ENCODE assay signal across 8 mouse cellular contexts in the genomic region with DNA sequence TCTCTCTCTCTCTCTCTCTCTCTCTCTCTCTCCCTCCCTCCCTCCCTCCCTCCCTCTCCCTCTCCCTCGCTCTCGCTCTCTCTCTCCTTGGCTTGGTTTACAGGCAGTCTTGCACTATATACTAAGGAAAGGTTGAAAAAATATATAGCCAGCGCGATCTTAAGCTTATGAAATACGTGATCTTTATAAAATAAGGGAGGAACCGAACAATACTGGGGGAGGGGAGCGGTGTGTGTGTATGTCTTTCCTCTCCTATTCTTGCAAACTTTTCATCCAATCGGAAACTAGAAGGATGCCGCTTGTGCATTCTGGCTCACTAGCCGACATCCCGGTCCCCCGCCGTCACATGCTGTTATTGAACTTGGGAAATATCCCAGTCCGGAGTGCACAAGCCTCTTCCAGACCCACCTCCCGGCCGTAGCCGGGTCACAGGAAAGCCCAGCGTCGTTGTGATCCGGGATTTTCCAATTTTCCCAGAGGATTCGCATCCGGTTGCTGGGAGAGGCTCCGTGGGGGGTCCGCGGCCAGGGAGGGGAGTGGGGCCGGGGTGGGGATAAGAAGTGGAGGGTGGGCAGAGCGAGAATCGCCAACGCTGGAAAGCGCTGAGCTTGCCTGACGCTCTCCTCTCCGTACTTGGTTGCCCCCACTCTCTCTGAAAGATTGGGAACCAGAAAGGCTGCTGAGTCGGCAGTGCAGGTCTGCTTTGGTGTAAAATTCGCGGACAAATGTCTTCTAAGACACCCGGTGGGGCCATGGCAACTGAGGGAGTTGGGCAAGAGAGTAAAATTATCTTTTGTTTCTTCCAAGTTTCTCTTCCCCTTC. TPM values are rescaled to one million over a fixed set of nuclear protein-coding genes. Genes with fewer than 3 reads are reported as not detected.
DNase-seq lines count a peak whose midpoint lies in the region; ATAC-seq and TF ChIP-seq lines count a peak whose summit lies in the region.

No protein-coding gene starts in this region.

- WGBS in forebrain, embryonic 15.5 days, result under 1% methylated on average over 36 of the region's 36 CpGs
- WGBS in hindbrain, postnatal 0 days, result under 1% methylated on average over 36 of the region's 36 CpGs
- WGBS in liver, embryonic 11.5 days, result under 1% methylated on average over 35 of the region's 36 CpGs
- 1% methylated on average over 36 of the region's 36 CpGs for WGBS in thymus, adult 2 months

- intact Hi-C loops in left cerebral cortex, postnatal 4 days (cut with DNase I), result no loop called here

- peak overlapping the region; percentile 54 for H3K9ac ChIP-seq in forebrain, embryonic 15.5 days (replicated peaks)
- H3K9ac ChIP-seq in hindbrain, postnatal 0 days (replicated peaks; ENCODE audit: low read length), result peak overlapping the region; percentile 47
- H3K9ac ChIP-seq in liver, embryonic 11.5 days (ENCODE audit: low read depth, low read length), result peak overlapping the region; percentile 86

- peak; percentile 48 for DNase-seq in left cerebral cortex, postnatal 4 days
- DNase-seq in left cerebral cortex, adult 18-20 months (ENCODE audit: low spot score in 2 of 2), result no peak
- DNase-seq in c-Kit-positive CD71-positive TER-119-positive erythroid progenitor cells, embryonic 14.5 days (ENCODE audit: low spot score), result peak; percentile 48
- peak; percentile 60 for DNase-seq in hindbrain, postnatal 0 days (ENCODE audit: low spot score)
- DNase-seq in liver, embryonic 11.5 days (ENCODE audit: low spot score), result peak; percentile 64
- DNase-seq in thymus, adult 2 months, result peak; percentile 23

- H3K27ac ChIP-seq in forebrain, embryonic 15.5 days (replicated peaks), result no peak overlapping the region; the same call in 1 of the 2 replicates
- 0 out of 2 replicates have a peak overlapping the region, but pooled peaks have one; percentile 26 for H3K27ac ChIP-seq in hindbrain, postnatal 0 days
- H3K27ac ChIP-seq in liver, embryonic 11.5 days (ENCODE audit: low read depth, low read length), result peak overlapping the region; percentile 84
- H3K27ac ChIP-seq in thymus, adult 2 months (ENCODE audit: control insufficient read depth, insufficient read depth, low read length), result peak overlapping the region; percentile 39; the same call in 1 of the 2 replicates

- TF ChIP-seq CTCF in hindbrain, postnatal 0 days (IDR thresholded peaks at IDR 0.05; ENCODE audit: low read depth), result no peak
- TF ChIP-seq CTCF in thymus, adult 2 months (IDR thresholded peaks at IDR 0.05; ENCODE audit: borderline replicate concordance, control insufficient read depth, extremely low read depth, insufficient read depth, low read length, poor library complexity), result no peak

- no peaks in the 10 kb centered on the region for H3K9me3 ChIP-seq in forebrain, embryonic 15.5 days
- no peaks in the 10 kb centered on the region for H3K9me3 ChIP-seq in hindbrain, postnatal 0 days (ENCODE audit: low read length)
- H3K9me3 ChIP-seq in liver, embryonic 11.5 days (ENCODE audit: control insufficient read depth, low read length), result no peaks in the 10 kb centered on the region

- peak; percentile 62 for ATAC-seq in forebrain, embryonic 15.5 days (replicated peaks)
- ATAC-seq in hindbrain, postnatal 0 days, result peak; percentile 65
- ATAC-seq in liver, embryonic 11.5 days (replicated peaks; ENCODE audit: low FRiP score), result peak; percentile 30
- peak; percentile 71 for ATAC-seq in monocyte, adult 5-6 weeks (replicated peaks; ENCODE audit: insufficient number of reproducible peaks, low FRiP score, low TSS enrichment, poor library complexity, severe bottlenecking)

- H3K27me3 ChIP-seq in forebrain, embryonic 15.5 days, result peaks cover 14% of the 10 kb centered on the region
- peaks cover 6% of the 10 kb centered on the region; the same call in 1 of the 2 replicates for H3K27me3 ChIP-seq in hindbrain, postnatal 0 days (ENCODE audit: insufficient read depth, low read length)
- H3K27me3 ChIP-seq in liver, embryonic 11.5 days (replicated peaks; ENCODE audit: control insufficient read depth, insufficient read depth, low read length), result peaks cover 15% of the 10 kb centered on the region
- H3K27me3 ChIP-seq in thymus, adult 2 months (ENCODE audit: control insufficient read depth, insufficient read depth, low read length), result no peaks in the 10 kb centered on the region; the same call in 1 of the 2 replicates

- no peak for TF ChIP-seq POLR2A in thymus, adult 2 months (IDR thresholded peaks at IDR 0.05; ENCODE audit: control insufficient read depth, extremely low read depth, insufficient read depth, low read length, poor library complexity)

- H3K4me1 ChIP-seq in forebrain, embryonic 15.5 days, result peaks cover 23% of the 10 kb centered on the region
- 0 out of 2 replicates have a peak, but pooled peaks cover 6% of the 10 kb centered on the region for H3K4me1 ChIP-seq in hindbrain, postnatal 0 days (ENCODE audit: insufficient read depth, low read length)
- peaks cover 14% of the 10 kb centered on the region for H3K4me1 ChIP-seq in liver, embryonic 11.5 days (replicated peaks; ENCODE audit: control insufficient read depth, insufficient read depth, low read length)
- H3K4me1 ChIP-seq in thymus, adult 2 months (replicated peaks; ENCODE audit: control insufficient read depth, insufficient read depth, low read length), result peaks cover 17% of the 10 kb centered on the region

- H3K4me3 ChIP-seq in forebrain, embryonic 15.5 days, result peak overlapping the region; percentile 58
- peak overlapping the region; percentile 55 for H3K4me3 ChIP-seq in hindbrain, postnatal 0 days (ENCODE audit: low read length)
- H3K4me3 ChIP-seq in liver, embryonic 11.5 days (ENCODE audit: low read depth, low read length), result peak overlapping the region; percentile 79
- peak overlapping the region; percentile 60 for H3K4me3 ChIP-seq in thymus, adult 2 months (ENCODE audit: control insufficient read depth, insufficient read depth, low read length)

- H3K4me2 ChIP-seq in forebrain, embryonic 15.5 days (replicated peaks), result peak overlapping the region; percentile 99
- peak overlapping the region; percentile 100 for H3K4me2 ChIP-seq in hindbrain, postnatal 0 days (ENCODE audit: low read depth, low read length)
- peak overlapping the region; percentile 98 for H3K4me2 ChIP-seq in liver, embryonic 11.5 days

- no peaks in the 10 kb centered on the region for H3K36me3 ChIP-seq in forebrain, embryonic 15.5 days
- H3K36me3 ChIP-seq in hindbrain, postnatal 0 days (ENCODE audit: insufficient read depth, low read length), result no peaks in the 10 kb centered on the region
- no peaks in the 10 kb centered on the region for H3K36me3 ChIP-seq in liver, embryonic 11.5 days (ENCODE audit: control insufficient read depth, insufficient read depth, low read length)
- no peaks in the 10 kb centered on the region for H3K36me3 ChIP-seq in thymus, adult 2 months (ENCODE audit: control insufficient read depth, insufficient read depth, low read length)

RNA-seq across cellular contexts. Expression of a gene that starts 0.8 kb away (rescaled TPM):
- total RNA-seq in left cerebral cortex, postnatal 4 days (2021), result 1 to 10 TPM; 1.6 to 2.1 TPM
- 1 to 10 TPM; 7.6 to 8.6 TPM for total RNA-seq in left cerebral cortex, adult 18-20 months (2021)
- polyA plus RNA-seq in forebrain, embryonic 15.5 days (2015; fragmentation: Nextera tagmentation; extraction: Ambion mirVana), result 4.8 and 5.5 TPM in 2 replicates
- 1.7 and 1.9 TPM in 2 replicates for total RNA-seq in hindbrain, postnatal 0 days (2014; rRNA removed)
- polyA plus RNA-seq in hindbrain, postnatal 0 days (2015; fragmentation: Nextera tagmentation; extraction: Ambion mirVana), result 3.6 and 3.8 TPM in 2 replicates
- polyA plus RNA-seq in liver, embryonic 11.5 days (2014; fragmentation: Nextera tagmentation; extraction: Ambion mirVana), result 13.4 and 14.3 TPM in 2 replicates
- 45.9 to 101 TPM (median 98.0 TPM) in 3 replicates for total RNA-seq in monocyte, adult 5-6 weeks (2017)
- 2.5 and 3.1 TPM in 2 replicates for polyA plus RNA-seq in thymus, adult 2 months (2012; rRNA removed)

RNA-seq across cellular contexts. Expression of a gene that starts 10.1 kb away (rescaled TPM):
- total RNA-seq in left cerebral cortex, postnatal 4 days (2021), result 1 to 10 TPM; 2.0 to 4.0 TPM
- 1 to 10 TPM; 5.8 to 6.1 TPM for total RNA-seq in left cerebral cortex, adult 18-20 months (2021)
- 0.78 and 1.0 TPM in 2 replicates for polyA plus RNA-seq in forebrain, embryonic 15.5 days (2015; fragmentation: Nextera tagmentation; extraction: Ambion mirVana)
- 1.3 and 5.3 TPM in 2 replicates for total RNA-seq in hindbrain, postnatal 0 days (2014; rRNA removed)
- polyA plus RNA-seq in hindbrain, postnatal 0 days (2015; fragmentation: Nextera tagmentation; extraction: Ambion mirVana), result 0.49 and 0.57 TPM in 2 replicates
- 0.92 and 1.1 TPM in 2 replicates for polyA plus RNA-seq in liver, embryonic 11.5 days (2014; fragmentation: Nextera tagmentation; extraction: Ambion mirVana)
- total RNA-seq in monocyte, adult 5-6 weeks (2017), result 26.1 to 44.3 TPM (median 26.9 TPM) in 3 replicates
- 1.7 and 1.8 TPM in 2 replicates for polyA plus RNA-seq in thymus, adult 2 months (2012; rRNA removed)

RNA-seq across cellular contexts. Expression of a gene that starts 46.9 kb away (rescaled TPM):
- total RNA-seq in left cerebral cortex, postnatal 4 days (2021), result 10 to 100 TPM; 85.0 to 87.2 TPM
- 10 to 100 TPM; 82.3 to 82.5 TPM for total RNA-seq in left cerebral cortex, adult 18-20 months (2021)
- polyA plus RNA-seq in forebrain, embryonic 15.5 days (2015; fragmentation: Nextera tagmentation; extraction: Ambion mirVana), result 87.1 and 89.2 TPM in 2 replicates
- 77.8 and 84.5 TPM in 2 replicates for total RNA-seq in hindbrain, postnatal 0 days (2014; rRNA removed)
- polyA plus RNA-seq in hindbrain, postnatal 0 days (2015; fragmentation: Nextera tagmentation; extraction: Ambion mirVana), result 65.4 and 69.7 TPM in 2 replicates
- polyA plus RNA-seq in liver, embryonic 11.5 days (2014; fragmentation: Nextera tagmentation; extraction: Ambion mirVana), result 55.7 and 55.8 TPM in 2 replicates
- 41.8 to 59.6 TPM (median 48.1 TPM) in 3 replicates for total RNA-seq in monocyte, adult 5-6 weeks (2017)
- 25.2 and 30.5 TPM in 2 replicates for polyA plus RNA-seq in thymus, adult 2 months (2012; rRNA removed)

Comparison
In these comparisons a context has a peak if more than half of its experiments do, and no peak if none do; other contexts are left out.
1. DNase-seq: peak in left cerebral cortex, postnatal 4 days (single experiment), c-Kit-positive CD71-positive TER-119-positive erythroid progenitor cells, embryonic 14.5 days (single experiment), hindbrain, postnatal 0 days (single experiment), liver, embryonic 11.5 days (single experiment) and thymus, adult 2 months (single experiment); none in left cerebral cortex, adult 18-20 months (0 of 2).
2. Peak in every context shown above with its lines, with median percentiles within 50 percentile points of each other: ATAC-seq, H3K4me2 ChIP-seq, H3K4me3 ChIP-seq and H3K9ac ChIP-seq.